Mouse (Mus musculus) midbrain, embryonic 15.5 days (tissue): ENCODE data around the gene 4930524B15Rik. TPM values are rescaled to one million over a fixed set of nuclear protein-coding genes. Genes with fewer than 3 reads are reported as not detected.
A peak's percentile ranks its signal among the peaks of the same experiment; 100 is the strongest.

ENCODE experiments used
- ATAC-seq: fragments of 200-750 bp; cut with Nextera tagmentation; replicated peaks from 2 replicates; pipeline ENCODE4 v1.8.0; 2017; ENCODE audit warnings: moderate TSS enrichment
- H3K27ac ChIP-seq: fragments of 300-500 bp; sonication (generic); 2 replicates; pipeline ENCODE4 v1.5.1; 2015; ENCODE audit warnings: mild to moderate bottlenecking, inconsistent platforms
- H3K27me3 ChIP-seq: fragments of 300-500 bp; sonication (generic); replicated peaks from 2 replicates; pipeline ENCODE4 v1.6.1; 2015; ENCODE audit warnings: inconsistent platforms
- H3K36me3 ChIP-seq: fragments of 300-500 bp; sonication (generic); replicated peaks from 2 replicates; pipeline ENCODE4 v1.6.1; 2015; ENCODE audit warnings: inconsistent platforms
- H3K4me1 ChIP-seq: fragments of 300-500 bp; sonication (generic); 2 replicates; pipeline ENCODE4 v1.6.1; 2015; ENCODE audit warnings: inconsistent platforms
- H3K4me2 ChIP-seq: fragments of 300-500 bp; sonication (generic); 2 replicates; pipeline ENCODE4 v1.6.1; 2015; ENCODE audit warnings: inconsistent platforms, mild to moderate bottlenecking, moderate library complexity
- H3K4me3 ChIP-seq: fragments of 300-500 bp; sonication (generic); 2 replicates; pipeline ENCODE4 v1.5.1; 2015; ENCODE audit warnings: mild to moderate bottlenecking, inconsistent platforms
- H3K9ac ChIP-seq: fragments of 300-500 bp; sonication (generic); 2 replicates; pipeline ENCODE4 v1.6.1; 2015; ENCODE audit warnings: mild to moderate bottlenecking, inconsistent platforms
- H3K9me3 ChIP-seq: fragments of 300-500 bp; sonication (generic); 2 replicates; pipeline ENCODE4 v1.6.1; 2016; ENCODE audit warnings: inconsistent platforms
- whole genome bisulfite sequencing: fragments of 180-500 bp; shearing (Covaris S2); methylation state at CpG from one replicate; pipeline ENCODE4 v1.1.7; 2015; ENCODE audit warnings: mixed read lengths; 5-methylcytosine and 5-hydroxymethylcytosine counted together
- polyA plus RNA-seq: library from polyadenylated mRNA; unstranded; fragments of >200 nt; fragmentation: Nextera tagmentation; extraction: Ambion mirVana; gene quantifications from 2 replicates; pipeline ENCODE4 v1.2.1, GENCODE M21; 2015

The 4930524B15Rik gene
- polyA plus RNA-seq, 1 experiment from 2014 or later = 0.32 TPM

GRCm38 (mm10) chr11:32020031-32020965 is 54.9 kb downstream of the 4930524B15Rik start:
- H3K4me3 ChIP-seq = no peak overlapping the region

DNA sequence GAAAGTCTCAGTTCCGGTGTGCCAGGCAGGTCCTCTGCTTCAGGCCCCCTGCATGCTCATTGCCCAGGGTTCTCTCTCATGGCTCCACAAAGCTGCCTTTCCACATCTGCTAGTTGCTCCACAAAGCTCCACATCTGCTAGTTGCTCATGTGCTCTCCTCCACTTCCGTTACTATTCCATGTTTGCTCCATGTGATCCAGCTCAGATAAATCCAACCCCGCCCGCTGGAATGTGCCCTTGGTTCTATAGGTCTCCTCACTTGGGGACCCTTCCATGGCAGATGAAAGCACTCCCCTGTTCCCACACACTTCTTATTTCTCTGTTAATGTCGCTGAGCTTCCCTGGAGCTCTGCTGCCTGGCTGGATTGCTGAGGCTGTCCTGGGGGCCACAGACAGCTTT is 61.2 kb downstream of the 4930524B15Rik start:
- H3K27ac ChIP-seq = peak overlapping the region; percentile 90
- 0 out of 2 replicates have a peak, but pooled peaks cover 2% of the 10 kb centered on the region for H3K36me3 ChIP-seq
- no peak overlapping the region for H3K9ac ChIP-seq
- H3K4me3 ChIP-seq = no peak overlapping the region
- H3K9me3 ChIP-seq = no peaks in the 10 kb centered on the region
- no peaks in the 10 kb centered on the region for H3K27me3 ChIP-seq
- H3K4me2 ChIP-seq = no peak overlapping the region
- WGBS = 53% methylated on average over 5 of the region's 5 CpGs
- no peak for ATAC-seq
- H3K4me1 ChIP-seq = peaks cover 85% of the 10 kb centered on the region

More at GRCm38 (mm10) chr11:32020031-32020965, 54.9 kb downstream of the 4930524B15Rik start:
- WGBS = 15% methylated on average over 8 of the region's 8 CpGs
- H3K27me3 ChIP-seq = no peaks in the 10 kb centered on the region
- H3K27ac ChIP-seq = peak overlapping the region; percentile 78
- peaks cover 90% of the 10 kb centered on the region for H3K4me1 ChIP-seq
- 0 out of 2 replicates have a peak, but pooled peaks cover 2% of the 10 kb centered on the region for H3K36me3 ChIP-seq
- no peak overlapping the region for H3K9ac ChIP-seq
- peak; percentile 44 for ATAC-seq
- H3K9me3 ChIP-seq = no peaks in the 10 kb centered on the region
- peak overlapping the region; percentile 18; the same call in 1 of the 2 replicates for H3K4me2 ChIP-seq

GRCm38 (mm10) chr11:32027474-32028342 is 62.3 kb downstream of the 4930524B15Rik start:
- Histone ChIP-seq H3K4me1 (peaks cover 80% of the 10 kb centered on the region), H3K9me3 (no peaks in the 10 kb centered on the region), H3K27me3 (no peaks in the 10 kb centered on the region), H3K27ac (peak overlapping the region; percentile 90), H3K4me2 (peak overlapping the region; percentile 33), H3K9ac (no peak overlapping the region; the same call in 1 of the 2 replicates), H3K4me3 (no peak overlapping the region), H3K36me3 (0 out of 2 replicates have a peak, but pooled peaks cover 2% of the 10 kb centered on the region)
- ATAC-seq = peak; percentile 94
- 21% methylated on average over 7 of the region's 7 CpGs for WGBS

DNA sequence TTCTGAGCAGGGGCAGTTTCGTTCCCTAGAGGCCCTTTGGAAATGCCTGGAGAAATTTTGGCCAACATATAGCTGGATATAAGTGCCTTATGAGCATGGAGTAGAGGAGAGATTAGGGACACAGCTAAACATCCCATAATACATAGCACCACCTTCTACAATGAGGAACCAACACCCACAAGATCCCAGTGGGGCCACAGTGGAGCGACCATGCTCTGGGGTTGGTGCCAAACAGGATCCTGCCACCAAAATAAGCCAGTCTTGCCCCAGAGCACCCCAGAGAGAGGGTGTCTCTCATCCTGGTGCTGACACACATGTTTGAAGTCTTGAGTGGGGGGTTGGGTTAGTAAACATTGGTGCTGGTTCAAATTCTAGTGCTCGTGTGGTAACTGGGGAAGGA is 63.2 kb downstream of the 4930524B15Rik start:
- Histone ChIP-seq H3K27ac (peak overlapping the region; percentile 90), H3K27me3 (no peaks in the 10 kb centered on the region), H3K4me1 (peaks cover 71% of the 10 kb centered on the region), H3K9me3 (no peaks in the 10 kb centered on the region), H3K36me3 (0 out of 2 replicates have a peak, but pooled peaks cover 2% of the 10 kb centered on the region), H3K4me3 (no peak overlapping the region), H3K9ac (no peak overlapping the region), H3K4me2 (no peak overlapping the region)
- ATAC-seq = no peak
- WGBS = 82% methylated on average over 3 of the region's 3 CpGs

Other genes with a start within 250 kb of the 4930524B15Rik start
- 16.5 and 17.3 TPM in 2 replicates for gene Cpeb4, start 93.4 kb upstream of the 4930524B15Rik start, polyA plus RNA-seq
- gene Nsg2, start 34.9 kb downstream of the 4930524B15Rik start, polyA plus RNA-seq = 653 and 655 TPM in 2 replicates
- gene Il9r, start 234.7 kb downstream of the 4930524B15Rik start, polyA plus RNA-seq = not detected in 2 replicates
- 40.4 and 48.3 TPM in 2 replicates for gene Snrnp25, start 239.8 kb downstream of the 4930524B15Rik start, polyA plus RNA-seq